Mouse (Mus musculus): ENCODE data around the gene Tm9sf4.

The Tm9sf4 gene

GRCm38 (mm10) chr2:153217826-153218340 lies 56.8 kb downstream of the Tm9sf4 start:
- no peak for DNase-seq

- no peak for DNase-seq
Observed at GRCm38 (mm10) chr2:153218516-153218915, 57.4 kb downstream of the Tm9sf4 start.

- no peak for DNase-seq
Observed at GRCm38 (mm10) chr2:153221620-153222019, 60.5 kb downstream of the Tm9sf4 start.

- DNase-seq = no peak
Observed at GRCm38 (mm10) chr2:153222130-153222529, 61.0 kb downstream of the Tm9sf4 start.

- DNase-seq = no peak
Observed at GRCm38 (mm10) chr2:153222566-153222965, 61.5 kb downstream of the Tm9sf4 start.

- DNase-seq = peak; percentile 52
Observed at GRCm38 (mm10) chr2:153224946-153225594, 64.0 kb downstream of the Tm9sf4 start, which contains the start of gene Tspyl3. TSS of gene Tspyl3 (minus strand) at chr2:153225441.

- no peak for DNase-seq
Observed at GRCm38 (mm10) chr2:153225595-153225953, 64.5 kb downstream of the Tm9sf4 start.

- DNase-seq = no peak
Observed at GRCm38 (mm10) chr2:153227959-153228358, 66.9 kb downstream of the Tm9sf4 start.

- no peak for DNase-seq
Observed at GRCm38 (mm10) chr2:153228523-153228922, 67.4 kb downstream of the Tm9sf4 start.

- DNase-seq = no peak
Observed at GRCm38 (mm10) chr2:153237193-153237592, 76.1 kb downstream of the Tm9sf4 start.

- DNase-seq = no peak
Observed at GRCm38 (mm10) chr2:153237891-153238290, 76.8 kb downstream of the Tm9sf4 start.

GRCm38 (mm10) chr2:153238406-153238805 lies 77.3 kb downstream of the Tm9sf4 start:
- no peak for DNase-seq

GRCm38 (mm10) chr2:153239021-153239859 lies 78.1 kb downstream of the Tm9sf4 start:
- no peak for DNase-seq

- no peak for DNase-seq
Observed at GRCm38 (mm10) chr2:153239860-153240480, 78.9 kb downstream of the Tm9sf4 start.

- no peak for DNase-seq
Observed at GRCm38 (mm10) chr2:153240701-153241235, 79.7 kb downstream of the Tm9sf4 start.

- DNase-seq = peak; percentile 93
Observed at GRCm38 (mm10) chr2:153241250-153242014, 80.3 kb downstream of the Tm9sf4 start, which contains the start of the genes Plagl2 and Pofut1. TSS of gene Plagl2 (minus strand) at chr2:153241426. TSS of gene Pofut1 (plus strand) at chr2:153241533.

GRCm38 (mm10) chr2:153242156-153242555 lies 81.1 kb downstream of the Tm9sf4 start:
- DNase-seq = no peak

GRCm38 (mm10) chr2:153249751-153250150 lies 88.6 kb downstream of the Tm9sf4 start:
- DNase-seq = no peak

- no peak for DNase-seq
Observed at GRCm38 (mm10) chr2:153256604-153257003, 95.5 kb downstream of the Tm9sf4 start.

- no peak for DNase-seq
Observed at GRCm38 (mm10) chr2:153259030-153259863, 98.1 kb downstream of the Tm9sf4 start.

Data from right cerebral cortex, adult 18-20 months (tissue).